Mouse (Mus musculus): ENCODE measurements around the gene Dnajc10.
A peak's percentile ranks its signal among the peaks of the same experiment; 100 is the strongest.

The Dnajc10 gene

DNA sequence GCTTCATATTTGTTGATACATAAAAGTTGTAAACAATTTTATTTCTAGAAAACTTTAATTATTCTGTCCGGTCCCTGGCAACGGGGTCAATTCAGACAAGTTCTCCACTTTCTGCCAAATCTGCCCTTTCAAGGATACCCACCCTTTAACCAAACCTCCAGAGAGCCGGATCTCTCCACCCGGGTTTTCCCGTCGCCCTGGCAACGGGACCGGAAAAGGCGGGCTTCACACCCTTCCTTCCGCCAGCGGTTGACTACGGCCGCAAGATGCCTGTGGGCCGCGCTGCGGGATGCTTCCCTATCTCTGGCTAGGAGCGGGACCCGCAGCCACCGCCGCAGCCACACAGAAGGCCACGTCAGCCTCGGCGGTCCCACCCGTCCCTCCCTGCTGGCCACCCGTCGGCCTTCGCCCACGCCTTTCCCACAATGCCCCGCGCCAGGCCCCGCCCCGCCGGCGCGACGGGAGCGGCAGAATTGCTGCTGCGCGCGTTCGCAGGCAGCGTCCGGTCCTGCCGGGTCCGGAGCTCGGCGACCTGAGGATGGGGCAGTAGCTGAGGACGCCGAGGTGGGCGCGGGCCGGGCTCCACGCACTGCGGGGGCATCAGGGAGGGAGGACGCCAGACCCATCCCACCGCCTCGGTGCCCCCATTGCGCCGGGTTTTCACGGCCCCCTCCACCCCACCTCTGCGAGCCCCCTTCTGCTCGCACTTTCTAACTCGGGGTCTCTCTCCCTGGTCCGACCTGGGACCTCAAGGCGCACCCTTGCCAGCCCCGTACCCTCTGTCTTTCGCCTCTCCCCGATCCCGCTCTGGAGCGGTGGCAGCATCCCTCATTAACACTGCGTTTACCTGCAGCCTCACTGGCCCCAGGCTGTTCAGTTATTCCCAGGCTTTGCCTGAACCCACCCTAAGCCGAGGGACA is at the start of gene Dnajc10:
Dnajc10 (plus strand) TSS at position 225 of the 920 bp plus-strand sequence.
- peak; percentile 88 for DNase-seq (ENCODE audit: low spot score)

DNA sequence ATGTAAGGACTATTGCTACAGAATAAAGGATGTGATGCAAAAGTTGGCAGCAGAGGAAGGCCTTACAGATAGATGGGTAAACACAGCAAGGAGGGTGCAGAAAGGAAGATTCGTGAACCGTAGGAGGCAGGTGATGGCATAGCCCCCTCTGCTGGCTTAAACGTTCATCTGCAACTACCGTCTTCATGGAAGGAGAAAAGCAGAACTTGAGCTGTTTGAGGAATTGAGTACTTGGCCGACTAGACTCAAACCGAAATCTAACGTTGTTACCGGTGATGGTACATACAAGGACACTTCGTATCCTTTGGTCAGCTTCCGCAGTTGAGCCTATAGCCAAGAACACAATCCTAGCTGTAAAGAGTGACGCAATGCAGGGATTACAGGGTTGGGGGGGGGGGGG is 48.4 kb upstream of the Dnajc10 start:
- peak; percentile 84 for DNase-seq (ENCODE audit: low spot score)

DNA sequence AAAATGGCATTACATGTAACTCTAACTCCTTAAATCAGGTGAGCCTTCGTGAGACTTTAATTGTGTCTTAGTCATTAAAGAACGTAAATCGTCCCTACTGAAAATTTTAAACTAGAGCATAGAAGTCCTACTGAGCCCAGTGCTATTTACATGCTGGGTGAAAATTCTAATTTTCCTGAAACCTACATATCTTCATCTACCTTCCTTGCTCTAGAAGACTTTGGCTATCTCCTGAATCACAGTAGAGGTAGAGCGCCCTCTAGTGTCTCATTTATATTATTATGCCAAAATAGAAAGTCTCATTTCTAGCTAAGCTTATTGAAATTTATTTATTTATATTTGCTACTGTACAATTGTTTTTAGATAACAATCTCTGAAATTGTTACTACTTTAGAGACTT is 47.2 kb upstream of the Dnajc10 start:
- peak; percentile 83 for DNase-seq (ENCODE audit: low spot score)

DNA sequence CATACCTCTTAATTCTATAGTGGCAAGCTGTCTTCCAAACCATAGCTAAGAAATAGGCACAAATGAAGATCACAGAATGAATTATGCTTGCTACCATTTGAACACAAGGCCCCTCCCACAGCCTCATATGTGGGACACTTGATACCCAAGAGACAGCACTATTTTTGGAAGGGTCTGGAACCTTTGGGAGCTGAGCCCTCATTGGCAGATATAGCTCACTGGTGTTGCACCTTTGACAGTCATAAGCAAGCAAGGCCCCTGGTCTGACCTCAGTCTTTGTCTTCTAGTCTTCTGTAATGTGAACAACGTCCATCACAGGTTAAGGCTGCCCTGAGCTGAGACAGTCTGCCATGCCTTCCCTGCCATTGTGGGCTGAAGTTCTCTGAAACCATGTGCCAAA is 43.8 kb upstream of the Dnajc10 start:
- no peak for DNase-seq (ENCODE audit: low spot score)

- no peak for DNase-seq (ENCODE audit: low spot score)
These were observed 42.2 kb upstream of the Dnajc10 start for GRCm38 (mm10) chr2:80273038-80273437.

DNA sequence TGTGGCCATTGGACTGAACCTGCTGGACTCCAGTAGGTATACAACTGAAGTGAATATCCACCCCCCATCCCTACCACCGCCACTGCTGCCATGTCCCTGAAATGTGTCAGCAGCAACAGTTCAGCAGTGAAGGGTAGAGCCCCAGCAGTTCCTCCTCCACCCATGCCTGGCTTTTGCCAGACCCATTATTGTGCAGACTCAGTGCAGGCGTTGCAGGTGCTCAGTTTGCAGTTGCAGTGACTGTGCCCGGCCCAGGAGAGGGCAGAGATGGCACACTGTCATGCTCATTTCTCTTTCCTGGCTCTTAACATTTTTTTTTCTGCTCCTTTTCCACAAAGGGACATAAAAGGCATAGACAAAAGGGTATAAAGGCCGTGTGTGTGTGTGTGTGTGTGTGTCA is 41.5 kb upstream of the Dnajc10 start:
- DNase-seq (ENCODE audit: low spot score), result no peak

- DNase-seq (ENCODE audit: low spot score), result peak; percentile 78
These were observed 40.1 kb upstream of the Dnajc10 start for GRCm38 (mm10) chr2:80275136-80275535.

DNA sequence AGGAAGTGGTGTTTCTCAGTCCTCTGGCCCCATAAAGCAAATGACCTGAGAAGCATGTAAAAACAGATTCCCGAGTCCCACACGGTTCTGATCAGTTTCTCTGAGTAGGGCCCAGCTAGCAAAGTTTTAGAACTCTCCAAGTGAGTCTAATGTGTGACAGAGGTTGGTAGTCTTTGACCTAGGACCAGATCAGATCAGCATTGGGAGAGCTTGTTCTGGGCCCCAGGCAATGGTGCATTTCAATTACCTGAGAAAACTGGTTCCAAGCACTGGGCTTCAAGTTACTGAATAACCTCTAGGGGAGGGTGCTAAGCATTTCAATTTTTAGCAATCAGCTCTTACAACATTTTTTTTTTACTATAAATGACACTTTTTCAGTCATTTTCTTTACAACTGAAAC is 33.1 kb upstream of the Dnajc10 start:
- no peak for DNase-seq (ENCODE audit: low spot score)

DNA sequence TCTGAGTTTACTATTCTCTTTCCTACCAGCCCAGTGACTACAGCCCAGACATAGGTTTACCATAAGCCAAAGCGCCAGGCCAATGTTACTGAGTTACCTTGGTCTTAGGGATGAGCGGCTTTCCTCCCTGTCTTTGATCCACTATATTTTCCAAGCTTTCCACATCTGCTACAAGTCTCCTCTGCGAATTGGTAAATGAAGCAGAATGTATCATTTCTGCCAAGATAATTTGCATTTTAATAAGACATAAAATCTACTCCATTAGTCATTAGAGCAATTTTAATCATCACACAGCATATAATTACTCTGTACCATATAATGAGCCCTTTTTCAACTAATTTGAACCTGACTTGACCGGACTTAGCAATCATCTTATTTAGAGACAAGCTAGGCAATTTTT is 28.9 kb upstream of the Dnajc10 start:
- peak; percentile 35 for DNase-seq (ENCODE audit: low spot score)

DNA sequence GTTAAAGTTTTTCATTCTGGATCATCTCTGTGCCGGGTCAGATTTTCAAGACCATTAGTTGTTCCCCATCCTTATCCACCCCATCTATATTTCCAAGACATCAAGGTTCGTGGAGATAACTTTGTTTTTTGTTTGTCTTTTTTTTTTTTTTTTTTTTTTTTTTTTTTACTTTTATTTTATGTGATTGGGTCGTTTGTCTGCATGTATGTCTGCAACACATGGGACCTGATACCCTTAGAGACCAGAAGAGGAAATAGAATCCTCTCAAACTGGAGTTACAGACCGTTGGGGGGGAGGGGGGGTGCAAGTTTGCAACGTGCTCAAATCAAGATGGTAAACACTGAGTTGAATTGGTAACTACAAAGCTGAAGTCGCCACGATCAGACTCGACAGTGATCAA is 23.1 kb upstream of the Dnajc10 start, which contains the start of gene Prdx6b:
Prdx6b (plus strand) TSS at position 301 of the 400 bp plus-strand sequence.
- no peak for DNase-seq (ENCODE audit: low spot score)

- DNase-seq (ENCODE audit: low spot score), result no peak
These were observed 16.9 kb upstream of the Dnajc10 start for GRCm38 (mm10) chr2:80298334-80298733.

GRCm38 (mm10) chr2:80300806-80301205 is 14.5 kb upstream of the Dnajc10 start:
- DNase-seq (ENCODE audit: low spot score), result no peak

GRCm38 (mm10) chr2:80303957-80304356 is 11.3 kb upstream of the Dnajc10 start:
- no peak for DNase-seq (ENCODE audit: low spot score)

GRCm38 (mm10) chr2:80307701-80308100 is 7.6 kb upstream of the Dnajc10 start:
- DNase-seq (ENCODE audit: low spot score), result no peak

GRCm38 (mm10) chr2:80309775-80310174 is 5.5 kb upstream of the Dnajc10 start:
- DNase-seq (ENCODE audit: low spot score), result no peak

- no peak for DNase-seq (ENCODE audit: low spot score)
These were observed 4.5 kb upstream of the Dnajc10 start for GRCm38 (mm10) chr2:80310772-80311171.

- no peak for DNase-seq (ENCODE audit: low spot score)
These were observed 3.9 kb upstream of the Dnajc10 start for GRCm38 (mm10) chr2:80311350-80311749.

DNA sequence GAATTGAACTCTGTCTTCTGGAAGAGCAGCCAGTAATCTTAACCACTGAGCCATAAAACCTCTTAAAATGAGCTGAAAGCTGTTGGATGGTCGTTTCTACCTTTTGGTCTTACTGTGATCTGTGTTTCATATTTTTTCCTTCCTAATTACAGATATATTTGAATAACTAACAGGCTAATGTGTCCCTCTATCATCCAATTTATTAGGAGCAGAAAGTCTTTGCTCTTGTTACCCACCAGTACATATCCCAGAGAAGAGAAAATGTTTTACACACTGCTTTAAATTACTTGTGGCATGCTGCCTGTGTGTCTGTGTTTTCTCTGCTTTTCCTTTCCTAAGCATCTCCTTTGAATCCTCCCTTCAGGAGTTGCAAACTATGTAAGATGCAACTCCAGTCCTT is 1.1 kb upstream of the Dnajc10 start:
- DNase-seq (ENCODE audit: low spot score), result no peak

DNA sequence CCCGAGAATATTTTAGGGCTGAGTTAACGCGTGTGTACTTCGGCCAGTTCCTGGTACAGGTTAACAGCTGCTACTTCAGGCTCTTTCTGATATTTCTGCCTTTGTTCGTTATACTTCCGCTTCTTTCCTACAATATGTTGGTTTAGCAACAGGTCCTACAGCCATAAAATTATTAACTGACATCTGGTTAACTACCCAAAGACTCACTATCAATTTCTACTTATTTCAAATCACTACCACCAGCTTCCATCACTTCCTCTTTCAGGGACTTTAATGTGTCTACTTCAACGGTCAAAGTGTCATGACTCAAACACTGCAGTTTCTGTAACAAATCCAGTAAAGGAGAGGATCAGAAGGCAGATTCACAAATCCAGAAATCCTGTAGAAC is 418 bp upstream of the Dnajc10 start:
- DNase-seq (ENCODE audit: low spot score), result no peak

DNA sequence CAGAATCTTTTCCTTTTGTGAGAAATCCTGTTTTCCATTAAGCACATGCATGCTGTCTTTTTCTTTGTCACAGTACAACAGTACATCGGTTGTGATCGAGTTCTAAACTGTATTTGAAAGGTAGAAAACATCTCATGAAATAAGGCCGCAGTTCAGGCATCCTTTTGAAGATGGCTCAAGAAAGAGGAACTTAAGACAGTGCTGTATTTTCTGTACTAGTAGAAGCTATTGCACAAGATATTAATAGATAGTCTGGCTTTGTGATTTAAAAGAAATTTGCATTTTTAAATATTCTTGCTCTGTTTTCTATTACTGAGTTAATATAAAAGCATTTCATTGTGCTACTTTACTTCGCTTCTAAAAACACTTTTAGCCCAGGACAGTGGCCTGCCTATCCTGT is 7.6 kb downstream of the Dnajc10 start:
- DNase-seq (ENCODE audit: low spot score), result no peak

- DNase-seq (ENCODE audit: low spot score), result no peak
These were observed 10.5 kb downstream of the Dnajc10 start for GRCm38 (mm10) chr2:80325779-80326178.

DNA sequence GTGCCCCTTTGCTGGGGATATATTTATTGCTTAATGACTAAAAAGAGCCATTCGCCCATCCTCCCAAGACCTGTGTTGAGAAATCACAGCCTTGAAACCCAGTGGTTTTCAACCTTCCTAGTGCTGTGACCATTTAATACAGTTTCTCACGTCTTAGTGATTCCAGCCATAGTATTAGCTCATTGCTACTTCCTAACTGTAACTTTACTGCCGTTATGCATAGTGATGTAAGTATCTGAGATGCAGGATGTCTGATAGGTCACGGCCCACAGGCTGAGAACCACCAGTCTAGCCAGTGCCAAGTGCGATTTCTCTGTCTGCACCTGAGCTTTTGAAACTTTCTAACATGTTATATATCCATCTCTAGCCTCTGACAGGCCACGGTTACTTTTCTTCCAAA is 12.0 kb downstream of the Dnajc10 start:
- no peak for DNase-seq (ENCODE audit: low spot score)

- DNase-seq (ENCODE audit: low spot score), result no peak
These were observed 13.8 kb downstream of the Dnajc10 start for GRCm38 (mm10) chr2:80328961-80329653.

All from retina, embryonic 14.5 days (tissue).